Mouse (Mus musculus): ENCODE measurements around the gene Gm20736.
"Not testable (repeated sequence)": the region's sequence is repeated elsewhere in the genome, so short reads cannot be mapped to it uniquely, and the experiment has no call there.

Gm20736 gene

DNA sequence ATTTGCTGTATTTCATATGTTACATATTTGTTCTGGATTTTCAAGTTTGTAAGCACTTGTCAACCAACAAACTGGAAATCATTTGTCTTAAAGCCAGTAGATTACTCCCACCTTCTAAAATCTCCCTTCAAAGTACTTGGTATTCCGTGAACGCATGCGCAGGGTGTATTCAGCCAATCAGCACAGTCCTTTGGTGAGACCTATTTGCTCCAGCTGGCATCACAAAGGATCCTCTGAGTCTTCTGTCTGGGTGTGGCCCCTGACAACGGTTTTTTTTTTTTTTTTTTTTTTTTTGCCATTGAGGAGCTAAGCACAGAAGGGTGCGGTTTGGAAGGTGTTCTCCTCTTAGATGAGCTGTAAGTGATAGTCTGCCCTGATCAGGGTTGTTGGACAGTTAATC, at the start of gene Gm20736:
TSS of gene Gm20736 (plus strand) at position 301 of the 400 bp plus-strand sequence.
- not testable (repeated sequence) for DNase-seq

Data from right cerebral cortex, adult 18-20 months (tissue).